Mouse (Mus musculus) v-Abl transformed pro-B cells (cell line): ENCODE measurements around the gene Tmem120b.

Experiments
- in situ Hi-C, 2 experiments: fragments of 400-800 bp; cut with MboI; formaldehyde crosslinking; loops; one replicate each; pipeline ENCODE4 v1.15.1; 2025; ENCODE audit not compliant: unreplicated experiment in 2 of 2

The Tmem120b gene

GRCm38 (mm10) chr5:123049271-123049670 is 18.9 kb upstream of the Tmem120b start:
- in situ Hi-C loops, result loop anchor here (5.0 to 25.0 kb wide), 3 partner anchors 82 to 937 kb away; partner anchors contain the start of gene Myl2 (in 1 of the 2)

- in situ Hi-C loops, result no loop called here
Measured at GRCm38 (mm10) chr5:123050918-123051317, 17.3 kb upstream of the Tmem120b start.

- in situ Hi-C loops, result no loop called here
Measured at GRCm38 (mm10) chr5:123051736-123052135, 16.5 kb upstream of the Tmem120b start.

GRCm38 (mm10) chr5:123057366-123058250 is 10.6 kb upstream of the Tmem120b start:
- in situ Hi-C loops, result loop anchor here in 1 of 2 experiments (5.0 kb wide), 1 partner anchor 245 kb away; no protein-coding TSS in a partner anchor

GRCm38 (mm10) chr5:123058251-123059102 is 9.7 kb upstream of the Tmem120b start:
- in situ Hi-C loops, result loop anchor here in 1 of 2 experiments (5.0 kb wide), 1 partner anchor 246 kb away; no protein-coding TSS in a partner anchor

- in situ Hi-C loops, result loop anchor here (5.0 kb wide), 3 partner anchors 52 to 248 kb away; no protein-coding TSS in a partner anchor
Measured at GRCm38 (mm10) chr5:123059757-123060520, 8.3 kb upstream of the Tmem120b start.

GRCm38 (mm10) chr5:123060706-123061401 is 7.4 kb upstream of the Tmem120b start:
- in situ Hi-C loops, result loop anchor here (5.0 kb wide), 2 partner anchors 51 to 111 kb away; no protein-coding TSS in a partner anchor

GRCm38 (mm10) chr5:123061402-123061749 is 6.8 kb upstream of the Tmem120b start:
- in situ Hi-C loops, result loop anchor here (5.0 kb wide), 2 partner anchors 51 to 111 kb away; no protein-coding TSS in a partner anchor

GRCm38 (mm10) chr5:123063141-123063540 is 5.1 kb upstream of the Tmem120b start:
- in situ Hi-C loops, result loop anchor here (5.0 kb wide), 2 partner anchors 49 to 109 kb away; no protein-coding TSS in a partner anchor

GRCm38 (mm10) chr5:123064207-123064606 is 4.0 kb upstream of the Tmem120b start:
- in situ Hi-C loops, result loop anchor here (5.0 kb wide), 2 partner anchors 48 to 108 kb away; no protein-coding TSS in a partner anchor

- in situ Hi-C loops, result no loop called here
Measured at GRCm38 (mm10) chr5:123067395-123067995, 720 bp upstream of the Tmem120b start.

GRCm38 (mm10) chr5:123068714-123069113 is 499 bp downstream of the Tmem120b start:
- in situ Hi-C loops, result no loop called here

- in situ Hi-C loops, result loop anchor here (5.0 to 25.0 kb wide), 2 partner anchors 37 to 512 kb away; no protein-coding TSS in a partner anchor
Measured at GRCm38 (mm10) chr5:123075576-123076418, 7.6 kb downstream of the Tmem120b start.

GRCm38 (mm10) chr5:123076419-123077281 is 8.4 kb downstream of the Tmem120b start:
- in situ Hi-C loops, result loop anchor here (5.0 to 25.0 kb wide), 2 partner anchors 36 to 511 kb away; no protein-coding TSS in a partner anchor

- in situ Hi-C loops, result loop anchor here (5.0 to 25.0 kb wide), 2 partner anchors 33 to 508 kb away; no protein-coding TSS in a partner anchor
Measured at GRCm38 (mm10) chr5:123079568-123079967, 11.4 kb downstream of the Tmem120b start.

GRCm38 (mm10) chr5:123080041-123080440 is 11.8 kb downstream of the Tmem120b start:
- in situ Hi-C loops, result loop anchor here in 1 of 2 experiments (25.0 kb wide), 1 partner anchor 507 kb away; no protein-coding TSS in a partner anchor

GRCm38 (mm10) chr5:123080510-123080909 is 12.3 kb downstream of the Tmem120b start:
- in situ Hi-C loops, result loop anchor here in 1 of 2 experiments (25.0 kb wide), 1 partner anchor 507 kb away; no protein-coding TSS in a partner anchor
